Mouse (Mus musculus) liver, embryonic 14.5 days (tissue): ENCODE measurements around the gene Jkamp. TPM values are rescaled to one million over a fixed set of nuclear protein-coding genes. Genes with fewer than 3 reads are reported as not detected.

Experiments used
- ATAC-seq: fragments of 200-750 bp; cut with Nextera tagmentation; 2 replicates; pipeline ENCODE4 v1.8.0; 2017; ENCODE audit warnings: moderate number of reproducible peaks, mild to moderate bottlenecking, moderate library complexity; ENCODE audit not compliant: insufficient read depth
- DNase-seq, 3 experiments: peaks; one replicate each; pipeline ENCODE4 v3.0.0-alpha.2; 2012 to 2013; ENCODE audit warnings: low read depth in 3 of 3, low spot score in 3 of 3
- H3K27ac ChIP-seq: fragments of 300-500 bp; sonication (generic); 2 replicates; pipeline ENCODE4 v1.5.1; 2014; ENCODE audit warnings: moderate library complexity, mild to moderate bottlenecking, control low read depth, inconsistent platforms
- H3K27me3 ChIP-seq: fragments of 300-500 bp; sonication (generic); 2 replicates; pipeline ENCODE4 v1.6.1; 2014; ENCODE audit warnings: mild to moderate bottlenecking, low read length, moderate library complexity; ENCODE audit not compliant: control insufficient read depth, insufficient read depth
- H3K36me3 ChIP-seq: fragments of 300-500 bp; sonication (generic); replicated peaks from 2 replicates; pipeline ENCODE4 v1.6.1; 2014; ENCODE audit warnings: low read depth; ENCODE audit not compliant: control insufficient read depth, insufficient read depth
- H3K4me1 ChIP-seq, 2 experiments: fragments of 200-500 bp in 1 of 2; fragments of 300-500 bp in 1 of 2; sonication (generic) in 1 of 2; replicated peaks; 2 replicates each; pipeline ENCODE4 v1.6.1; 2012 to 2014; ENCODE audit warnings: antibody characterized with exemption in 1 of 2, inconsistent platforms in 1 of 2, low read length in 1 of 2; ENCODE audit not compliant: control insufficient read depth in 2 of 2, insufficient read depth in 2 of 2
- H3K4me2 ChIP-seq: fragments of 300-500 bp; sonication (generic); 2 replicates; pipeline ENCODE4 v1.6.1; 2014; ENCODE audit warnings: low read depth, mild to moderate bottlenecking, control low read depth, moderate library complexity
- H3K4me3 ChIP-seq, 2 experiments: fragments of 200-500 bp in 1 of 2; fragments of 300-500 bp in 1 of 2; sonication (generic) in 1 of 2; 2 replicates each; pipeline ENCODE4 v1.5.1; 2012 to 2014; ENCODE audit warnings: low read depth in 2 of 2, low read length in 2 of 2, mild to moderate bottlenecking in 2 of 2, control low read depth in 1 of 2, inconsistent platforms in 1 of 2, moderate library complexity in 1 of 2; ENCODE audit not compliant: insufficient read depth in 1 of 2
- H3K9ac ChIP-seq: fragments of 300-500 bp; sonication (generic); replicated peaks from 2 replicates; pipeline ENCODE4 v1.6.1; 2014; ENCODE audit warnings: mild to moderate bottlenecking, control low read depth, moderate library complexity
- H3K9me3 ChIP-seq: fragments of 300-500 bp; sonication (generic); 2 replicates; pipeline ENCODE4 v1.6.1; 2016; ENCODE audit warnings: low read length, mixed read lengths; ENCODE audit not compliant: control insufficient read depth
- CTCF ChIP-seq: IDR thresholded peaks from 2 replicates; pipeline ENCODE4 v1.5.1; 2016; ENCODE audit warnings: antibody characterized with exemption, low read depth, control low read depth
- EP300 ChIP-seq: IDR thresholded peaks from 2 replicates; pipeline ENCODE4 v1.6.1; 2016; ENCODE audit warnings: antibody characterized with exemption, low read depth
- WGBS: fragments of 180-500 bp; shearing (Covaris S2); extraction: QIAGEN DNeasy Blood & Tissue Kit; methylation state at CpG from one replicate; pipeline ENCODE4 v1.1.7; 2014; ENCODE audit not compliant: insufficient replicate concordance; 5-methylcytosine and 5-hydroxymethylcytosine counted together
- polyA plus RNA-seq, 2 experiments: library from polyadenylated mRNA; depleted of rRNA in 1 of 2; stranded (reverse) in 1 of 2; unstranded in 1 of 2; fragments of >200 nt; fragmentation: Nextera tagmentation in 1 of 2; extraction: Ambion mirVana in 1 of 2; gene quantifications; 2 replicates each; pipeline versions ENCODE4 v1.2.1 to v1.2.3; 2012 to 2014

Gene Jkamp
- polyA plus RNA-seq, 2 experiments, result 10.5 to 12.8 TPM

DNA sequence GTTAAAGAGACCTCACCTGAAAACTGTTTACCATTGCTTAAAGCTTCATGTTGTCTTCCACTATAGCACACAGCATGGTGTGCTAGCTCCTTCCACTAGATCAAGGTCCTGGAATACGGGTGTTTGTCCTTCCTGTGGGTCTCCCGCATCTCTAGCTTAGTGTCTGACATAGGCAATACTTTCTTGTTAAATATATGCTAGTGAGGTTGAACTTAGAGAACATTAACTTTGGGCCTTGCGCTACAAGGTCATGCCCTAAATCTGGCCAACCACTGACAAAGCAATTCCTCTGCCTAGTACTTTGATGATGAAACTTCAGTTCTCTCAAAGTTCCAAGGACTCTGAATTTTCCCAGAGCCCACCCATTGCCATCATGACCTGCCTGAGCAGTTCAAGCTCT is 7.1 kb upstream of the Jkamp start:
- no peak overlapping the region for H3K4me2 ChIP-seq
- WGBS, result 63% methylated on average over 3 of the region's 3 CpGs
- no peak for DNase-seq

DNA sequence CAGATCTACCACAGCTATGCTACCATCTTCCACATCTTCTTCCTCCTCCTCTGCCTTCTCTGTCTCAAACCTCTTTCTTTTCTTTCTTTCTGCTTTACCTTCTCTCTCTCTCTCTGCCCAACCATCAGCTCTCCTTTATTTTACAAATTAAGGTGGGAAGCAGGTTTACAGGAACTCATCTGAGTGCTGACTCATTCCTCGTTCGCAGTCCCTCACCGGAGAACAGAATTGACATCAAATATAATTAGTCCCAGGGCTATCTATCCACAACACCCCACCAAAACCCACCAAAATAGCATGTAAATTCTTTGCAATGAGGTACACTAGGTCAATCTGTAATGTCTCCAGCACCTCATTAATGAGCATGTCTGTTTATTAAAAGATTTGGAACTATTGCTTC is 3.4 kb upstream of the Jkamp start:
- Histone ChIP-seq H3K36me3 (no peaks in the 10 kb centered on the region), H3K27me3 (peaks cover 9% of the 10 kb centered on the region; the same call in 1 of the 2 replicates), H3K9ac (no peak overlapping the region), H3K4me2 (no peak overlapping the region), H3K4me3 (no peak overlapping the region), H3K4me1 (peaks cover 0 to 3% of the 10 kb centered on the region in 2 experiments; a peak in 2 of 4 replicates), H3K27ac (no peak overlapping the region), H3K9me3 (no peaks in the 10 kb centered on the region)
- TF ChIP-seq EP300 (no peak), CTCF (no peak)
- ATAC-seq (no peak), DNase-seq (no peak)
- WGBS, result 40% methylated on average over 3 of the region's 3 CpGs

More for the DNA sequence above, 7.1 kb upstream of the Jkamp start:
- H3K9ac ChIP-seq, result no peak overlapping the region
- no peak for TF ChIP-seq EP300
- TF ChIP-seq CTCF, result no peak
- H3K27me3 ChIP-seq, result no peaks in the 10 kb centered on the region
- H3K9me3 ChIP-seq, result no peaks in the 10 kb centered on the region
- no peak overlapping the region for H3K4me3 ChIP-seq
- no peaks in the 10 kb centered on the region for H3K4me1 ChIP-seq
- H3K36me3 ChIP-seq, result no peaks in the 10 kb centered on the region
- ATAC-seq, result no peak
- H3K27ac ChIP-seq, result no peak overlapping the region

DNA sequence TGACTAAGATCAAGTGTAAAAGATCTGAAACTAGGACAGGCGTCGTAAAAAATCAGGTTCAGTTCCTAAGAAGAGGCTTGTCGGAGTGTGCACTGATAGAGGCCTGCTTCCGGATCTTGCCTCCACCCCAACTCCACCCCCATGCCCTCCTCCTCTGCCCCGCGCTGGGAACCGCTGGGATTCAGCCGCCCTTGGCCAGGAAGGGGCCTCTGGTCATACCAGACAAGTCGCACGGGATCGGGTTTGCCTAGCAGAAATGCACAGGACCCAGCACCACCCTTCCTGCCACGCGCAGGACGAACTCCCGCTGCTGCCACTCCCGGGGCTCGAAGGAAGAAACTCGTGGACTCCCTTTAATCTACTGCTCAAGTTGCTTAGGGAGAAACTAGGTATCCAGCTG is 3.0 kb upstream of the Jkamp start:
- TF ChIP-seq CTCF, result no peak
- no peak for TF ChIP-seq EP300
- ATAC-seq (no peak), DNase-seq (no peak)
- H3K27me3 ChIP-seq, result peaks cover 9% of the 10 kb centered on the region; the same call in 1 of the 2 replicates
- WGBS, result 22% methylated on average over 18 of the region's 18 CpGs
- no peak overlapping the region for H3K9ac ChIP-seq
- H3K36me3 ChIP-seq, result no peaks in the 10 kb centered on the region
- H3K4me3 ChIP-seq, result no peak overlapping the region
- no peaks in the 10 kb centered on the region for H3K9me3 ChIP-seq
- peak overlapping the region; percentile 17; the same call in 1 of the 2 replicates for H3K4me2 ChIP-seq
- H3K4me1 ChIP-seq, result peaks cover 0 to 3% of the 10 kb centered on the region in 2 experiments; a peak in 3 of 4 replicates
- H3K27ac ChIP-seq, result no peak overlapping the region

DNA sequence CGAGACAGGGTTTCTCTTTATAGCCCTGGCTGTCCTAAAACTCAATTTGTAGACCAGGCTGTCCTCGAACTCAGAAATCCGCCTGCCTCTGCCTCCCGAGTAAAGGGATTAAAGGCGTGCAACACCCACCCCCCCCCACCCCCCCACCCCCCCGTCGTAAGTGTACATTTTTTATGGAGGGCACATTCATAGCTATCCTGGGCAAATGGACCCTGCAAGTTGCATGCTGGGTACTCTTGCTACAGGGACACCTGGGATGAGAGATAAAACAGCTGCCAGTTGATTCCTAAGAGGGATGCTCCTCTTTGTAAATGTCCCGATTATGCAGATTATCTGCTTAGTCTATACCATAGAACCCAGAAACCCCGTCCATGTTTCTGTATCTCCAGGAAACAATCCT is 2.1 kb upstream of the Jkamp start:
- no peak overlapping the region for H3K9ac ChIP-seq
- no peak overlapping the region for H3K27ac ChIP-seq
- no peak overlapping the region for H3K4me2 ChIP-seq
- H3K27me3 ChIP-seq, result peaks cover 9% of the 10 kb centered on the region; the same call in 1 of the 2 replicates
- WGBS, result 54% methylated on average over 9 of the region's 9 CpGs
- TF ChIP-seq EP300 (no peak), CTCF (no peak)
- DNase-seq (no peak), ATAC-seq (no peak)
- no peaks in the 10 kb centered on the region for H3K36me3 ChIP-seq
- H3K4me3 ChIP-seq, result no peak overlapping the region
- H3K4me1 ChIP-seq, result peaks cover 0 to 3% of the 10 kb centered on the region in 2 experiments; a peak in 3 of 4 replicates
- no peaks in the 10 kb centered on the region for H3K9me3 ChIP-seq

DNA sequence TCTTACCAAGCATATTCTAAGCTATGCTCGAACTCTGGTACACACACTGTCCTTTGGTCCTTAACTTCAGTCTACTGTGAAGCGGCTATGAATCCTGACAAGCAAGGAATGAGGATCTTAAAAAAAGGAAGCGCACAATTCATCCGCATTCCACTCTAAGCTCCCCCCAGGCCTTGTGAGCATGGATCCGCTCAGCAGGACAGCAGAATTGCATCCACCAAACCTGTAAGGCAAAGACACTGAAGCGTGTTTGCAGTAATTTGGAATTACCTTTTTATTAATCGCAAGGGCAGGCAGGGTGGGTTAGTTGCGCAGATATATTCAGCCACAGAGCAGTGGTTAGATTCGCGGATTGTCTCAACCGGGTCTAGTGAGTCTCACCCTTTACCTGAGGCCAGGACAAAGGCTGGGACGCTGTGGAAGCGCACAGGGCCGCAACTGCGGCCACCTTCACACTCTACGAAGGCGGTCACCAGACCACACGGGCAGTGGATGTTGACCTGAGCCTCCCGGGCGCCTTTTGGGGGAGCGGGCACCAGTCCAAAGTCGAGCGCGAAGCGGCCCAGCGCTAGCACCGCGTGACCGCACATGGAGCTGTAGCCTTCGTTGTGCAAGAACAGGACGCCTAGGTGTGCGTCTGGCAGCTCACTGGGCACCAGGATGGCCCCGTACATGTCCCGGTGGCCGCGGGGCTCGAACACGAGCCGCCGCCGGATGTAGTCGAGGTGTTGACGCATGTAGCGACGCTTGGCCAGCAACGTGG is 947 bp upstream of the Jkamp start:
- Histone ChIP-seq H3K9ac (peak overlapping the region; percentile 38), H3K4me1 (peaks cover 0 to 3% of the 10 kb centered on the region in 2 experiments; a peak in 3 of 4 replicates), H3K27ac (peak overlapping the region; percentile 15), H3K4me3 (peak overlapping the region; percentile 53 to 91), H3K9me3 (no peaks in the 10 kb centered on the region), H3K4me2 (peak overlapping the region; percentile 90), H3K27me3 (peaks cover 9% of the 10 kb centered on the region; the same call in 1 of the 2 replicates), H3K36me3 (no peaks in the 10 kb centered on the region)
- TF ChIP-seq EP300, result no peak
- TF ChIP-seq CTCF, result no peak
- DNase-seq (no peak), ATAC-seq (no peak)
- 8% methylated on average over 46 of the region's 46 CpGs for WGBS
